Mouse (Mus musculus) heart, embryonic 12.5 days (tissue): Measurements from ENCODE around the gene Adgrl1. TPM values are rescaled to one million over a fixed set of nuclear protein-coding genes. Genes with fewer than 3 reads are reported as not detected.

Experiments used
- microRNA-seq: library from miRNA; unstranded; fragments of <30 nt; microRNA quantifications from one replicate; pipeline ENCODE4, GENCODE M21; 2017
- polyA plus RNA-seq: library from polyadenylated mRNA; unstranded; fragments of >200 nt; fragmentation: Nextera tagmentation; extraction: Ambion mirVana; gene quantifications from 2 replicates; pipeline ENCODE4 v1.2.1, GENCODE M21; 2016

Gene Adgrl1
- polyA plus RNA-seq, 1 experiment from 2014 or later: 11.2 TPM

Small RNA genes lying within 50 kb of the gene (microRNA-seq; reads per million reads assigned to microRNA genes)
- not detected for gene Gm44330
- not detected for gene Gm44450

Other genes with a start within 250 kb of the Adgrl1 start
- 175 and 180 TPM in 2 replicates for gene Gipc1, start 247.4 kb upstream of the Adgrl1 start, polyA plus RNA-seq
- gene Ptger1, start 233.4 kb upstream of the Adgrl1 start, polyA plus RNA-seq: 0.32 and 0.60 TPM in 2 replicates
- 24.4 and 28.7 TPM in 2 replicates for gene Pkn1, start 200.9 kb upstream of the Adgrl1 start, polyA plus RNA-seq
- gene Ddx39, start 184.9 kb upstream of the Adgrl1 start, polyA plus RNA-seq: 117 and 128 TPM in 2 replicates
- 26.2 and 29.2 TPM in 2 replicates for gene Adgre5, start 158.8 kb upstream of the Adgrl1 start, polyA plus RNA-seq
- 0.34 and 0.40 TPM in 2 replicates for gene Gm10644, start 55.1 kb downstream of the Adgrl1 start, polyA plus RNA-seq
- gene Asf1b, start 55.4 kb downstream of the Adgrl1 start, polyA plus RNA-seq: 55.0 and 58.3 TPM in 2 replicates
- 216 and 234 TPM in 2 replicates for gene Prkaca, start 72.9 kb downstream of the Adgrl1 start, polyA plus RNA-seq
- 4.5 and 5.8 TPM in 2 replicates for gene Samd1, start 97.6 kb downstream of the Adgrl1 start, polyA plus RNA-seq
- 0.22 and 0.54 TPM in 2 replicates for gene 1700067K01Rik, start 101.4 kb downstream of the Adgrl1 start, polyA plus RNA-seq
- gene 2210011C24Rik, start 112.1 kb downstream of the Adgrl1 start, polyA plus RNA-seq: 0.30 TPM in 1 of 2 replicates, not detected in the other
- gene Palm3, start 121.4 kb downstream of the Adgrl1 start, polyA plus RNA-seq: 1.7 and 2.1 TPM in 2 replicates
- 4.4 and 5.3 TPM in 2 replicates for gene Il27ra, start 142.5 kb downstream of the Adgrl1 start, polyA plus RNA-seq
- not detected in 2 replicates for gene Rln3, start 144.9 kb downstream of the Adgrl1 start, polyA plus RNA-seq
- gene Gm10643, start 165.0 kb downstream of the Adgrl1 start, polyA plus RNA-seq: 1.2 TPM in 2 replicates
- 6.9 and 7.5 TPM in 2 replicates for gene Rfx1, start 166.7 kb downstream of the Adgrl1 start, polyA plus RNA-seq
- 10.5 and 11.4 TPM in 2 replicates for gene Dcaf15, start 204.7 kb downstream of the Adgrl1 start, polyA plus RNA-seq
- gene Podnl1, start 225.9 kb downstream of the Adgrl1 start, polyA plus RNA-seq: 0.14 TPM in 1 of 2 replicates, not detected in the other
- gene Cc2d1a, start 247.8 kb downstream of the Adgrl1 start, polyA plus RNA-seq: 17.7 and 18.1 TPM in 2 replicates
- gene 4930432K21Rik, start 247.9 kb downstream of the Adgrl1 start, polyA plus RNA-seq: 1.00 and 1.1 TPM in 2 replicates